Mouse (Mus musculus) intestine, embryonic 14.5 days (tissue): ENCODE measurements around the gene Emp3. TPM values are rescaled to one million over a fixed set of nuclear protein-coding genes. Genes with fewer than 3 reads are reported as not detected.

ENCODE experiments used
- ATAC-seq: fragments of 200-750 bp; cut with Nextera tagmentation; replicated peaks from 2 replicates; pipeline ENCODE4 v1.8.0; 2017; ENCODE audit warnings: low read depth, moderate number of reproducible peaks, moderate TSS enrichment, moderate library complexity; ENCODE audit not compliant: low FRiP score, low TSS enrichment
- DNase-seq: peaks from one replicate; pipeline ENCODE4 v3.0.0-alpha.2; 2018; ENCODE audit warnings: low spot score
- H3K27ac ChIP-seq: fragments of 300-500 bp; sonication (generic); 2 replicates; pipeline ENCODE4 v1.5.1; 2014; ENCODE audit warnings: low read depth, mild to moderate bottlenecking, control low read depth
- H3K27me3 ChIP-seq: fragments of 300-500 bp; sonication (generic); replicated peaks from 2 replicates; pipeline ENCODE4 v1.6.1; 2014; ENCODE audit warnings: low read length, control low read depth; ENCODE audit not compliant: control insufficient read depth, insufficient read depth
- H3K36me3 ChIP-seq: fragments of 300-500 bp; sonication (generic); 2 replicates; pipeline ENCODE4 v1.6.1; 2014; ENCODE audit warnings: low read length, control low read depth; ENCODE audit not compliant: control insufficient read depth, insufficient read depth
- H3K4me1 ChIP-seq: fragments of 300-500 bp; sonication (generic); replicated peaks from 2 replicates; pipeline ENCODE4 v1.6.1; 2014; ENCODE audit warnings: low read length, control low read depth, mixed read lengths; ENCODE audit not compliant: control insufficient read depth, insufficient read depth
- H3K4me2 ChIP-seq: fragments of 300-500 bp; sonication (generic); 2 replicates; pipeline ENCODE4 v1.6.1; 2014; ENCODE audit warnings: low read length
- H3K4me3 ChIP-seq: fragments of 300-500 bp; sonication (generic); 2 replicates; pipeline ENCODE4 v1.5.1; 2014; ENCODE audit warnings: low read depth, low read length, control low read depth, mixed read lengths
- H3K9ac ChIP-seq: fragments of 300-500 bp; sonication (generic); 2 replicates; pipeline ENCODE4 v1.6.1; 2014; ENCODE audit warnings: mild to moderate bottlenecking, low read length
- H3K9me3 ChIP-seq: fragments of 300-500 bp; sonication (generic); 2 replicates; pipeline ENCODE4 v1.6.1; 2016; ENCODE audit warnings: low read length, control low read depth; ENCODE audit not compliant: control insufficient read depth
- WGBS: fragments of 180-500 bp; shearing (Covaris S2); extraction: QIAGEN DNeasy Blood & Tissue Kit; methylation state at CpG from one replicate; pipeline ENCODE4 v1.1.7; 2014; 5-methylcytosine and 5-hydroxymethylcytosine counted together
- polyA plus RNA-seq: library from polyadenylated mRNA; unstranded; fragments of >200 nt; fragmentation: Nextera tagmentation; extraction: Ambion mirVana; gene quantifications from 2 replicates; pipeline ENCODE4 v1.2.1, GENCODE M21; 2014

The Emp3 gene
- polyA plus RNA-seq, 1 experiment from 2014 or later = 204 TPM

DNA sequence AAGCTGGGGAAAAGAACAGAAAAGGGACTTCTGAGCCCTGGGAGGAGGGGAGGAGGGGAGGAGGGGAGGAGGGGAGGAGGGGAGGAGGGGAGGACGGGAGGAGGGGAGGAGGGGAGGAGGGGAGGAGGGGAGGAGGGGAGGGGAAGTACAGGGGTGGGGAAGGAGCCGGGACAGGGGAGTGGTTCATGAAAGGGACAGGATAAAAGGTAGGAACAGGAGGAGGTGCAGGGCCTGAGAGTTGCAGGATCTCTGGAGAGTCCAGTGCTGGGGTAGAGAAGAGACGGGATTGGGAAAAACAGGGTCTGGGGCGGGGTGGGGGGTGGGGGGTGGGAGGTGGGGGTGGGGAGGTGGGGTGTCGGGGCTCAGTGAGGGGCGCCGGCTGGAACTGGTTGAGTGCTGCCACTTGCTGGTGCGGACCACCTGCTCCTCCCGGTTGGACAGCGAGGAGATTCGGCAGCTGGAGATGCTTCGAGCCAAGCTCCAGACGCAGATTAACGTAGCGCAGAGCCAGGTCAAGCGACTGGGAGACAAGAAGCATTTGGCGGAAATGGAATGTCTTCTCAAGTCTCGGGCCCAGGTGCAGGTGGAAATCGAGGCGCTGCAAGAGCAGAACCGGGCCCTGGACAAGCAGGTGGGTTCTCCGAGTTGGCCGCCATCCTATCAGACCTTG is 7.6 kb upstream of the Emp3 start:
- H3K27ac ChIP-seq = no peak overlapping the region
- H3K9ac ChIP-seq = no peak overlapping the region
- H3K4me3 ChIP-seq = no peak overlapping the region

DNA sequence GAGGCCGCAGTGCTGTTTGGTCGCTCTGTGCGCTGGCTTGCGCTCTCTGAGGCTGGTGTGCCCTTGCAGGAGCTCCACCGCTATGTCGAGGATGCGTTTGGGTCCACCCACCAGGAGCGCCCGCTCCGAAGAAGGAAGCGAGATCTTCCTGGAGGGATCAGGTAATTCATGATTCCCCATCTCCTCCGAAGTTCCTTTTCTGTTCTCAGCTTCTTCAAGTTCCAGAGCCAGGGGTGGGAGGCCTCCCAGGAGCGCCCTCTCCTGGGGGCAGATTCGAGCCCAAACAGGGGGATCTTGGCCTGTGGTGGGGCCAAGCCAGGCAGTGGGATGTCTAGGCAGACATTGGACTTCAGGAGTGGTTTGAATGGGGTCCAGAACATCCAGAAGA is 3.2 kb upstream of the Emp3 start:
- peak overlapping the region; percentile 41 for H3K4me3 ChIP-seq
- no peaks in the 10 kb centered on the region for H3K27me3 ChIP-seq
- peak overlapping the region; percentile 10; the same call in 1 of the 2 replicates for H3K9ac ChIP-seq
- peak overlapping the region; percentile 57 for H3K4me2 ChIP-seq
- H3K4me1 ChIP-seq = peaks cover 32% of the 10 kb centered on the region
- no peak for ATAC-seq
- no peaks in the 10 kb centered on the region for H3K36me3 ChIP-seq
- WGBS = 16% methylated on average over 14 of the region's 14 CpGs
- peak overlapping the region; percentile 93; the same call in 1 of the 2 replicates for H3K27ac ChIP-seq
- peak; percentile 61 for DNase-seq
- H3K9me3 ChIP-seq = no peaks in the 10 kb centered on the region

More for the DNA sequence above, 7.6 kb upstream of the Emp3 start:
- Histone ChIP-seq H3K4me2 (no peak overlapping the region; the same call in 1 of the 2 replicates), H3K27me3 (no peaks in the 10 kb centered on the region), H3K36me3 (no peaks in the 10 kb centered on the region), H3K4me1 (no peaks in the 10 kb centered on the region; the same call in 1 of the 2 replicates), H3K9me3 (no peaks in the 10 kb centered on the region)
- DNase-seq (no peak), ATAC-seq (no peak)
- 16% methylated on average over 20 of the region's 23 CpGs for WGBS

DNA sequence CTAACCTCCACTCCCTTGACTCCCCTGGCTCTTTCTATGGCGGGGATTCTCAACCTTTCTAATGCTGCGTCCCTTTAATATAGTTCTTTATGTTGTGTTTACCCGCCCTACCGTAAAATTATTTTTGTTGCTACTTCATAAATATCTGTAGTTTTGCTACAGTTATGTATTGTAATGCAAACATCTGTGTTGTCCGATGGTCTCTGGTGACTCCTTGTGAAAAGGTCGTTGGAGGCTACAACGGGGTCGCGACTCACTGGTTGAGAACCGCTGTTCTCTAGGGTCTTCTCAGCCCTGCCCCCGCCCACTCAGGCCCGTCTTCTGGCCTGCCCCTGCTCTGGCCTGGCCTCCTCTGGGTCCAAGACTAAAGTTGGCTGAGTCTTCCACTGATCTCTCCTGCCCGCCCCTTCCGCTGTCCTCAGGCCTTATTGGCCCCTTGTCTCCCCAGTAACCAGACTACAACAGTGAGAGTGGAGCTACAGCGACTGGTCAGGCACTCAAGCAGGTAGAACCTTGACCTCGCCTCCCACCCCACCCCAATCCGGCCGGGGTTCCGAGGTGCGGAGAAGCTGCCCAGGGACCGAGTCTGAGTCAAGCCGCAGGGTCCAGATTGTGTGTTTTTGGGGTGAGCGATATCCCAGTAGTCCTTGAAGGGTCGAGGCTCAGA is 2.7 kb upstream of the Emp3 start, which contains the start of gene Ccdc114:
Gene Ccdc114 (plus strand): TSS at position 311 of the 667 bp plus-strand sequence.
- DNase-seq (peak; percentile 80), ATAC-seq (peak; percentile 61)
- peaks cover 37% of the 10 kb centered on the region for H3K4me1 ChIP-seq
- H3K4me3 ChIP-seq = peak within 1 kb of the TSS; percentile 41
- H3K4me2 ChIP-seq = peak within 1 kb of the TSS; percentile 57
- WGBS = 7% methylated on average over 24 of the region's 24 CpGs
- H3K36me3 ChIP-seq = peaks cover 2% of the 10 kb centered on the region; the same call in 1 of the 2 replicates
- no peaks in the 10 kb centered on the region for H3K9me3 ChIP-seq
- H3K27ac ChIP-seq = peak within 1 kb of the TSS; percentile 93
- H3K9ac ChIP-seq = peak within 1 kb of the TSS; percentile 35
- H3K27me3 ChIP-seq = no peaks in the 10 kb centered on the region

DNA sequence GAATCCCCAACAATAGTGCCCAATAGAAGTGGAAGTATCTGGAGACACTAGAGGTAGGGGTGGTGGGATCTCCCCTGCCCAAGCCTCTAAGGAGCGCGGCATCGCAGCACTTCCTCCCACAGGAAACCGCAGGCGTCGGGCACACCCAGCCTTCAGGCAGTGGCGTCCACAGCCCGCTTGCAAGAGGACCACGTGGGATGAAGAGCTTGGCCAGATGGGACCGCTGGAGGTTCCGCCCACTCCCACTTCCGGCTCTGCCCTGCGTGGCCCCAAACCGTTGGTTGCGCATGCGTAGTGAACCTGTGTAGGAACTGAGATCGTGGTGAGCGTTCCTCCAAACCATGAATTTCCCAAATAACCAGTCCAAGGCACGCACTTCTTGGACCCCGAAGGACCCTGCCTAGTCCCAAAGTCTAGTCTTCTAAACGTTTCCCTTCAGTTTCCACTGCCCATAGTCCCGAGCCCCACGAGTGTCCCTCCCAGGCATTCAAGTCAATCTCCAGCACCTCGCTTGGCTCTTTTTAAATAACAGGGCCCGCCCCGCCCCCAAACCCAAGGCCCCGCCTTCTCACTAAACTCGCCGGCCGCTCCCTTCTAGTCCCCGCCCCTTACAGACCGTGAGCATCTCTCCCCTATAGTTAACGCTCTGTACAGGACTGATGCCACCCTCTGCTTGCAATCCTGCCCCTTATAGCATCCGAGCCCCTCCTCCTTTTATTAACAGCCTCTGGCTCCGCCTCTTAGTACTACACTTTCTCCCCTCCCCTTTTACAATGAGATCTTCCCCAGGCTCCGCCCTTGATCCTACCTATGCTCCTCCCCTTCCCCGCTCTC is 1.9 kb upstream of the Emp3 start:
- WGBS = under 1% methylated on average over 37 of the region's 37 CpGs
- Histone ChIP-seq H3K9ac (peak overlapping the region; percentile 35), H3K9me3 (no peaks in the 10 kb centered on the region), H3K36me3 (peaks cover 6% of the 10 kb centered on the region; the same call in 1 of the 2 replicates), H3K4me1 (peaks cover 41% of the 10 kb centered on the region), H3K27me3 (no peaks in the 10 kb centered on the region), H3K4me2 (peak overlapping the region; percentile 57), H3K27ac (peak overlapping the region; percentile 93), H3K4me3 (peak overlapping the region; percentile 41)
- DNase-seq (peak; percentile 96), ATAC-seq (peak; percentile 88)

DNA sequence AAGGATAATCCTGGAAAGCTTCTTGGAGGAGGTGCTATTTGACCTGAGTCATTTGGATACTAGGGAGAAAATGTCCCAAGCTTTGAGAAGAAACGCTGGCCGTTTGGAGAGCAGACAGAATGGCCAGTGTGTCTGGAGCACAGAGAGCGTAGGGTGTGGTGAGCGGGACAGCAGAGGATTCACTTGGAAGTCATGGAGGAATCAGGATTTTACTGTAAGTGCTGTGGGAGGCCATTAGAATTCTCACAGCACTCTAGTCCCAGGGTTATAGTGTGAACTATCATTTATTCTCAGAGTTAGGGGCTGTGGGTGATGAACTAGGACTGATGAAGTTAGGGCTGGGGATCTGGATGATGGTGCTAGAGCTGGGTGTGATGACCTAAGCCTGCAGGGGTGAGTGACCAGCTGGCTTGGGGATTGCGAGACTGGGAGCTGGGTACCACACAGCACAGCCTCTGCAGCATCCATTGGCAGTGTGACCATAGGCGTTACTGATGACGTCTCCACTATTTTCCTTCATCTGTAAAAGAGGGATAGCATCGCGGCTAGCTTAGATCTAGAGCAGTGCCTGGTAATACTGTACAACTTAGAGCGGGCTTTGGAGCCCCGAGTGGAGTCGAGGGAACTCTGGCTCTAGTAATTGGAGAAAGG is 871 bp upstream of the Emp3 start:
- Histone ChIP-seq H3K9me3 (no peaks in the 10 kb centered on the region), H3K27ac (peak overlapping the region; percentile 93), H3K4me3 (no peak overlapping the region), H3K4me1 (peaks cover 52% of the 10 kb centered on the region), H3K4me2 (peak overlapping the region; percentile 57), H3K36me3 (peaks cover 9% of the 10 kb centered on the region; the same call in 1 of the 2 replicates), H3K27me3 (no peaks in the 10 kb centered on the region), H3K9ac (peak overlapping the region; percentile 34; the same call in 1 of the 2 replicates)
- 79% methylated on average over 12 of the region's 12 CpGs for WGBS
- DNase-seq = no peak
- ATAC-seq = no peak

DNA sequence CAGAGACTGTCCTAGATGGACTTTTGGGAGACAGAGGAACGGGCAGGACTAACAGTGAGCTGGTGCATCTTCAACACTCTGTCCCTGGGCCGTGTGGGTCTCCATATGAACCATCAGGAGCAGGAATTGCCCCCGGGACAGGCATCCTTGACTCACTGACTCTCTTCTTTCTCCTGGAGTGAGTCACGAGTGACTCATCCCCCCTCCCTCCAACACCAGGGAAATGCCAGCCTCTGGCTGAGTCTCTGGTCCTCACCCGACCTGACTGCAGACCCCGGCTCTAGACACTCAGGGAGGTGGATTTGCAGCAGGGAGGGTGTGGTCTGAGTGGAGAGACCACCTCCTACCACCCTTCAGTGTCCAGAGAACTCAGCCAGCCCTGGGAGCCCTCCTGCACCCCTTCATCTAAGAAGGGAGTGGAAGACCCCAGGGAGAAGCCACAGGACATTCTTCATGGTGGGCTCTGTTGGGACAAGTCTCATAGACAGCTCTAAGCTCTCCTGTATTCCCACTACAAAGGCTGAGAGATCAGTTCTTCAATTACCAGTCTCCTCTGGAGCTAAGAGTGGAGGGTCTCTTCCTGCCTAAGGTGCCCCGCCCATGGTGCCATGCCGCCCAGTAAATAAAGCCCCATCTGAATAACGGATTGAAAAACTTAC is 492 bp downstream of the Emp3 start:
- Histone ChIP-seq H3K27me3 (no peaks in the 10 kb centered on the region), H3K36me3 (peaks cover 9% of the 10 kb centered on the region; the same call in 1 of the 2 replicates), H3K9ac (peak overlapping the region; percentile 58), H3K4me2 (peak overlapping the region; percentile 60), H3K9me3 (no peaks in the 10 kb centered on the region), H3K27ac (peak overlapping the region; percentile 93), H3K4me1 (peaks cover 64% of the 10 kb centered on the region), H3K4me3 (peak overlapping the region; percentile 60)
- ATAC-seq (no peak), DNase-seq (peak; percentile 59)
- WGBS = 13% methylated on average over 9 of the region's 9 CpGs

DNA sequence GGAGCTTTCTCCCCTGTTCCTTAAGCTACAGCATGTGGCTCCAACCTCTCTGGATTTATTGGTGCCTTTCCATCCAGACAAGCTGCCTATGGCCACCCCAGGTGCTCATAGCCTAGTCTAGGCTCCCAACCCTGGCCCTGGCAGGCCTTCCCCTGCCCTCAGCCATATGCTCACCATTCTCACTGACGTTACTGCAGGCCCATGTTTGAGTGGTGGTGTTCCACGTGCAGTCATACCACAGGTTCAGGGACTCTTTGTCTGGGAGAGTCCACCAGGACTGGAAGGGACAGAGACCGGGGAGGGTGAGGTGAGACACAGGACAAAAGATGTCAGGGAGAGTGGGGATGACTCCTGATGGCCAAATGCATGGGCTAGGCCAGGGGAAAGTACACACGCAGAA is 1.4 kb downstream of the Emp3 start:
- DNase-seq (no peak), ATAC-seq (no peak)
- H3K4me2 ChIP-seq = peak overlapping the region; percentile 60
- H3K27me3 ChIP-seq = no peaks in the 10 kb centered on the region
- H3K36me3 ChIP-seq = peaks cover 9% of the 10 kb centered on the region; the same call in 1 of the 2 replicates
- H3K9ac ChIP-seq = peak overlapping the region; percentile 58; the same call in 1 of the 2 replicates
- 72% methylated on average over 4 of the region's 4 CpGs for WGBS
- H3K27ac ChIP-seq = 0 out of 2 replicates have a peak overlapping the region, but pooled peaks have one; percentile 93
- peak overlapping the region; percentile 60 for H3K4me3 ChIP-seq
- H3K9me3 ChIP-seq = no peaks in the 10 kb centered on the region
- peaks cover 64% of the 10 kb centered on the region for H3K4me1 ChIP-seq
